Mouse (Mus musculus) hindbrain, embryonic 12.5 days (tissue): ENCODE results near the gene Plekha1. TPM values are rescaled to one million over a fixed set of nuclear protein-coding genes. Genes with fewer than 3 reads are reported as not detected.

ENCODE experiments used
- ATAC-seq: fragments of 200-750 bp; cut with Nextera tagmentation; 2 replicates; pipeline ENCODE4 v1.8.0; 2017; ENCODE audit warnings: moderate TSS enrichment; ENCODE audit not compliant: low FRiP score
- H3K27ac ChIP-seq: fragments of 300-500 bp; sonication (generic); 2 replicates; pipeline ENCODE4 v1.5.1; 2016; ENCODE audit warnings: mild to moderate bottlenecking
- H3K27me3 ChIP-seq: fragments of 300-500 bp; sonication (generic); 2 replicates; pipeline ENCODE4 v1.6.1; 2016; ENCODE audit warnings: mild to moderate bottlenecking
- H3K36me3 ChIP-seq: fragments of 300-500 bp; sonication (generic); 2 replicates; pipeline ENCODE4 v1.6.1; 2016; ENCODE audit warnings: mild to moderate bottlenecking
- H3K4me1 ChIP-seq: fragments of 300-500 bp; sonication (generic); 2 replicates; pipeline ENCODE4 v1.6.1; 2016
- H3K4me2 ChIP-seq: fragments of 300-500 bp; sonication (generic); replicated peaks from 2 replicates; pipeline ENCODE4 v1.6.1; 2016; ENCODE audit warnings: mild to moderate bottlenecking
- H3K4me3 ChIP-seq: fragments of 300-500 bp; sonication (generic); 2 replicates; pipeline ENCODE4 v1.5.1; 2016; ENCODE audit warnings: mild to moderate bottlenecking
- H3K9ac ChIP-seq: fragments of 300-500 bp; sonication (generic); 2 replicates; pipeline ENCODE4 v1.6.1; 2016; ENCODE audit warnings: mild to moderate bottlenecking, moderate library complexity
- H3K9me3 ChIP-seq: fragments of 300-500 bp; sonication (generic); replicated peaks from 2 replicates; pipeline ENCODE4 v1.6.1; 2016; ENCODE audit warnings: mild to moderate bottlenecking
- WGBS: fragments of 180-500 bp; shearing (Covaris S2); methylation state at CpG from one replicate; pipeline ENCODE4 v1.1.7; 2016; 5-methylcytosine and 5-hydroxymethylcytosine counted together
- polyA plus RNA-seq: library from polyadenylated mRNA; unstranded; fragments of >200 nt; fragmentation: Nextera tagmentation; extraction: Ambion mirVana; gene quantifications from 2 replicates; pipeline ENCODE4 v1.2.1, GENCODE M21; 2016

Gene Plekha1
- polyA plus RNA-seq, 1 experiment from 2014 or later, result 59.0 TPM

DNA sequence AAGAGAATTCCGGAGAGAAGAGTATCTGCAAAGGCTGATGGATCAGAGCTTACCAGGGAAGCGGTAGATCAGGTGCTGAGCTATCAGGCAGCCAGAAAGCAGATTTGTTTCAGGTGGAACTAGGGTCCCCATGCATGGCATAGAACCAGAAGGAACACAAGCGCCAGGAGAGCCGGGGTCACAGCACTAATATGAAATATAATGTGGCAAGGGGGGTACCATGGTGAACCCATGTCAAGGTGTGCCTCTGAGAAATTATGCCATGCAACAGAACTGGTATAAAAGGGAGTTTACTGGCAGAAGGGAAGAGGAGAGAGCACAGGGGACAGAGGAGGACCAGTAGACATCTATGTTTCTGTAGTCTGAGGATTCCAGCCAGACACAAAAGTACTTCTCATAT lies 69.1 kb downstream of the Plekha1 start:
- H3K27me3 ChIP-seq, result peaks cover 74% of the 10 kb centered on the region
- ATAC-seq, result no peak
- no peak overlapping the region for H3K4me3 ChIP-seq
- peaks cover 10% of the 10 kb centered on the region; the same call in 1 of the 2 replicates for H3K4me1 ChIP-seq
- no peak overlapping the region for H3K9ac ChIP-seq
- H3K36me3 ChIP-seq, result no peaks in the 10 kb centered on the region
- H3K4me2 ChIP-seq, result no peak overlapping the region
- no peaks in the 10 kb centered on the region for H3K9me3 ChIP-seq
- WGBS, result 89% methylated on average over 4 of the region's 4 CpGs
- H3K27ac ChIP-seq, result no peak overlapping the region

DNA sequence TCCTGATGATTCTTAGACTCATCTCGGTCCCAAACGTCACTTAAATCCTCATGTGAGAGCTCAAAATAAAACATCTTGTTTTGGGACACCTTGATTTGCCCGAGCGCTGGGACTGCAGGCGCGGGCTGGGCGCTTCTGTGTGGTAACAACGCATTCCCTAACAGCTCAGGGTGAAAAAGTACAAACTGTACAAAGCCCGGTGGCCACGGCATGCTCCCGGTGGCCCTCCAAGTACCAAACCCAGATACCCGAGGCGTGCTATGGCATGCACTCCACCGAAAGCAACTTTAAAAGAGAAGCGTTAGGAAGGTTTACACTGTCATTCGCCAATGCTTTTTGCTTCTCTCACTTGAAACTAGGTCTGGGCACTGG lies 69.9 kb downstream of the Plekha1 start:
- no peak for ATAC-seq
- peaks cover 76% of the 10 kb centered on the region for H3K27me3 ChIP-seq
- no peaks in the 10 kb centered on the region for H3K36me3 ChIP-seq
- H3K9me3 ChIP-seq, result no peaks in the 10 kb centered on the region
- H3K27ac ChIP-seq, result no peak overlapping the region
- H3K4me2 ChIP-seq, result peak overlapping the region; percentile 68
- peaks cover 10% of the 10 kb centered on the region; the same call in 1 of the 2 replicates for H3K4me1 ChIP-seq
- peak overlapping the region; percentile 45 for H3K4me3 ChIP-seq
- H3K9ac ChIP-seq, result no peak overlapping the region
- 12% methylated on average over 16 of the region's 16 CpGs for WGBS

DNA sequence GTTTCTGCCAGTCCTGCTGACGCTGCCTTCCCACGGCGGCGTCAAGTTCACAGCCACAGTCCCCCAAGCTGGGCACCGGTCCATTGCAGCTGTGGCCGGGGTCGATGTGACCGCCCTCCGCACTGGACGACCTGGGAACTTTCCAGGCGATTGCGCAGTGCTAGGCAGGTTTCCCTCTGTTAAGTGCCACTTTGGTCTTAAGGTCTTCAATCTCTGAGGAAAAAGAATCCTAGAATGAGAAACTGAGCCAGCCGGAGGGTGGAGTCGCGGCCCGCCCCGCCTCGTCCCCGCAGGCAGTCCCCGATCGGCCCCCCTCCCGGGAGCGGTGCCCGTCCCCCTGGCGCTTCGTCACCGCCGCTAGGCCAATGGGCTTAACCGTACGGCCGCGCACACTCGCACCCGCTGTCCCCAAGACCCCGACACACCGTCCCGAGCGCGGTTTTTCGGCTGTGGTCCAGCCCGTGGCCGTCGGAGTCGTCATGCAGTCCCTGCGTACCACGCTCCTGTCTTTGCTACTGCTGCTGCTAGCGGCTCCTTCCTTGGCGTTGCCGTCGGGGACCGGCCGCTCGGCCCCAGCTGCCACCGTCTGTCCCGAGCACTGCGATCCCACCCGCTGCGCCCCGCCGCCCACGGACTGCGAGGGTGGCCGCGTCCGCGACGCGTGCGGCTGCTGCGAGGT lies 70.4 kb downstream of the Plekha1 start, which contains the start of gene Htra1:
TSS of gene Htra1 (plus strand) at position 319 of the 679 bp plus-strand sequence.
- Histone ChIP-seq H3K27ac (no peak within 1 kb of the TSS), H3K36me3 (no peaks in the 10 kb centered on the region), H3K9ac (peak within 1 kb of the TSS; percentile 40), H3K4me1 (peaks cover 10% of the 10 kb centered on the region; the same call in 1 of the 2 replicates), H3K27me3 (peaks cover 76% of the 10 kb centered on the region), H3K4me3 (peak within 1 kb of the TSS; percentile 45), H3K4me2 (peak within 1 kb of the TSS; percentile 68), H3K9me3 (no peaks in the 10 kb centered on the region)
- peak; percentile 68 for ATAC-seq
- WGBS, result under 1% methylated on average over 63 of the region's 70 CpGs

DNA sequence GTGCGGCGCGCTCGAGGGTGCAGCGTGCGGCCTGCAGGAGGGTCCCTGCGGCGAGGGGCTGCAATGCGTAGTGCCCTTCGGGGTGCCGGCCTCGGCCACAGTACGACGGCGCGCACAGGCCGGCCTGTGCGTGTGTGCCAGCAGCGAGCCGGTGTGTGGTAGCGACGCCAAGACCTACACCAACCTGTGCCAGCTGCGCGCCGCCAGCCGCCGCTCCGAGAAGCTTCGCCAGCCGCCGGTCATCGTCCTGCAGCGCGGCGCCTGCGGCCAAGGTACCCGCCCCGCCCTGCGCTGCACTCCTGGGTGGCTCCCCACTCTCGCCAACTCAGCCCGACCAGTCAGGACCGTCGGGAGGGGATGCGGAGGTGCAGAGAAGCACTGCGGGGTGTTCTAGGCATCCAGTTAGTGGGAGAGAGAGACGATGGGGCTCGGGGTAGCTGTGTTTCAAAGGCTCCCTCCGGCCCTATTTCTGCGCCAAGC lies 71.0 kb downstream of the Plekha1 start:
- no peak overlapping the region for H3K27ac ChIP-seq
- peak overlapping the region; percentile 68 for H3K4me2 ChIP-seq
- WGBS, result under 1% methylated on average over 49 of the region's 49 CpGs
- H3K4me1 ChIP-seq, result peaks cover 10% of the 10 kb centered on the region; the same call in 1 of the 2 replicates
- no peaks in the 10 kb centered on the region for H3K9me3 ChIP-seq
- H3K27me3 ChIP-seq, result peaks cover 76% of the 10 kb centered on the region
- ATAC-seq, result 0 out of 2 replicates have a peak, but pooled peaks have one; percentile 22
- H3K4me3 ChIP-seq, result peak overlapping the region; percentile 45
- peak overlapping the region; percentile 40 for H3K9ac ChIP-seq
- no peaks in the 10 kb centered on the region for H3K36me3 ChIP-seq

DNA sequence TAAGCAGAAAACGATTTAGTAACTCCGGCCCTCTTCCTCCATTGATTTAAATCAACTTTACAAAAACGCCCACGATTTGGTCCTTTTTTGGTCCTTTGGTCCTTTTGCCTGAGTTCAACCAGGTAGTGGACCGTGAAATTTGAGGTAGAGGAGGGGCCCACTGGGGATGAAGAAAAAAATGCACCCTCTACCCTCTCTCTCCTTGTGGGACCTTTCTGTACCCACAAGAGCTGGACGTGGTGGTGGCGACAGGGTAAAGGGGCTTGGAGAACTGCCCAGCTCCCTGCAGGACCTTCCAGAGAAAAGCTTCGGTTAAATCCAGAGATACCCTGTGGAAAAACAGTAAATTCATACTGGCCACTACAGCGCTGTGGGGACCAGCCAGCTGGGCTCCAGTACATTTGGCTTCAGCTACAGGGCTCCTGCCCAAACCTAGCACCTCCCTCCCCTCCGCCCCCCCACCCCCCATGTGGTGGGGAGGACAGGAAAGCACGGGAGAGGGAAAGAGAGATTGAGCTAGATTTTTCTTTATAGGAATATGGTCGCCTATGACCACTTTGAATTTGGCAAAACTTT lies 71.8 kb downstream of the Plekha1 start:
- no peak overlapping the region for H3K4me2 ChIP-seq
- no peak overlapping the region for H3K9ac ChIP-seq

DNA sequence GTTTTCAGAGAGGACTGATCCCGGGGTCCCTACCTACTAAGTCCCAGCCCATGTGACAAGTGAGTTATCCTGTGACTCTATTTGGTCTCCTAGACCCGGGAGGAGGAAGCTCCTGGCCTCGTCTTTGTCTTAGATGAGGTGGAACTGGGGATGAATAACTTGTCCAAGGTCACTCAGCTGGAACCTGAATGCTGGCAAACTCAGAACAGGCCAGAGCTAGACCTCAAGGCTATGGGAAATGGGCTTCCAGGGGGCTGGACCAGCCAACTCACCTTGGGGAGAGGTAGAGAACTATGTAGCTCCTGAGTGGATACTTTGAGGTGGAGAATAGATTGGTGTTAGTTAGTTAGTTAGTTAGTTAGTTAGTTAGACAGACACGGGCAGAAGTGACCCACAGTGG lies 72.4 kb downstream of the Plekha1 start:
- Histone ChIP-seq H3K9me3 (no peaks in the 10 kb centered on the region), H3K36me3 (no peaks in the 10 kb centered on the region), H3K27ac (no peak overlapping the region), H3K4me1 (peaks cover 10% of the 10 kb centered on the region; the same call in 1 of the 2 replicates), H3K4me2 (no peak overlapping the region), H3K4me3 (no peak overlapping the region), H3K9ac (no peak overlapping the region), H3K27me3 (peaks cover 68% of the 10 kb centered on the region)
- ATAC-seq, result no peak
- 63% methylated on average over 4 of the region's 4 CpGs for WGBS

More for the DNA sequence above, 71.8 kb downstream of the Plekha1 start:
- Histone ChIP-seq H3K36me3 (no peaks in the 10 kb centered on the region), H3K4me3 (no peak overlapping the region), H3K4me1 (peaks cover 10% of the 10 kb centered on the region; the same call in 1 of the 2 replicates), H3K27me3 (peaks cover 73% of the 10 kb centered on the region), H3K9me3 (no peaks in the 10 kb centered on the region), H3K27ac (no peak overlapping the region)
- ATAC-seq, result no peak
- WGBS, result 31% methylated on average over 12 of the region's 12 CpGs

DNA sequence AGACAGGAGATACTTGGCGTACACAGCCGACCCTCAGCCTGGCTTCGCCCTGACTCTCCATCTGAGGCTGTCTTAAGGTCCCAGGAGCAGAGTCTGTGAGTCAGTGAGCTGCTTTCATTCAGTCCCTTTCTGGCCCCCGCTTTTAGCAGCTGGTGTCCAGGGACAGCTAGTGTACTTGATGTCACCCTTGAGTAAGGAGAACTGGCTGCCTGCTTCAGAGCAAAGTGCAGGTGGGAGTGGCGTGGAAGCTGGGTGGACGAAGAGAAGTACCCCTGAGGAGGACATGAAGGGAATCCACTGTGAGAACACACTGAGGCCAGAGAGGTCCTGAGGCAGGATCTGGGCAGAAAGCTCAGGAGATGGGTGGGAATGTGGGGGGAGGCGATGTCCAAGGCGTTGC lies 73.3 kb downstream of the Plekha1 start:
- Histone ChIP-seq H3K27ac (no peak overlapping the region), H3K27me3 (peaks cover 59% of the 10 kb centered on the region), H3K4me3 (no peak overlapping the region), H3K36me3 (no peaks in the 10 kb centered on the region), H3K4me2 (no peak overlapping the region), H3K4me1 (peaks cover 10% of the 10 kb centered on the region; the same call in 1 of the 2 replicates), H3K9ac (no peak overlapping the region), H3K9me3 (no peaks in the 10 kb centered on the region)
- no peak for ATAC-seq
- 95% methylated on average over 8 of the region's 8 CpGs for WGBS

DNA sequence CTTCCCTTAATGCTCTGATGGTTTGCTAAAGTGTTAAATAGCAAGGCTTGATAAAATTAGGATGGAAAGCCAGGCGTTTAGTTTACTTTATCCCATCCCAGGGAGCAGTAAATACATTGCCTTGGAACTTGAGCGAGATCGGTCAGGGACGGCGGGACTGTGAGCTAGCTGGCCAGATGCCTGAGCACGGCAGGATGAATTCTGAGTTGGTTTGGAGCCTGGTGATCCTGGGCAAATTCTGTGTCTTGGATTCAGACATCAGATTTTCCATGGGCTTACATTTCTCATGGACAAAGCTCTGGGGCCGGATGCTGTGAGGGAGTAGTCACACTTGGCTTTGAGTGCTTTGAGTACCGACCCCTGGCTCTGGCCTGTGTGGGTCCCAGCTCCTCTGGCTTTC lies 75.2 kb downstream of the Plekha1 start:
- no peak for ATAC-seq
- no peak overlapping the region for H3K4me2 ChIP-seq
- WGBS, result 85% methylated on average over 8 of the region's 8 CpGs
- no peaks in the 10 kb centered on the region for H3K36me3 ChIP-seq
- H3K4me1 ChIP-seq, result peaks cover 10% of the 10 kb centered on the region; the same call in 1 of the 2 replicates
- H3K27ac ChIP-seq, result no peak overlapping the region
- H3K27me3 ChIP-seq, result peaks cover 41% of the 10 kb centered on the region
- H3K9me3 ChIP-seq, result no peaks in the 10 kb centered on the region
- no peak overlapping the region for H3K4me3 ChIP-seq
- no peak overlapping the region for H3K9ac ChIP-seq

DNA sequence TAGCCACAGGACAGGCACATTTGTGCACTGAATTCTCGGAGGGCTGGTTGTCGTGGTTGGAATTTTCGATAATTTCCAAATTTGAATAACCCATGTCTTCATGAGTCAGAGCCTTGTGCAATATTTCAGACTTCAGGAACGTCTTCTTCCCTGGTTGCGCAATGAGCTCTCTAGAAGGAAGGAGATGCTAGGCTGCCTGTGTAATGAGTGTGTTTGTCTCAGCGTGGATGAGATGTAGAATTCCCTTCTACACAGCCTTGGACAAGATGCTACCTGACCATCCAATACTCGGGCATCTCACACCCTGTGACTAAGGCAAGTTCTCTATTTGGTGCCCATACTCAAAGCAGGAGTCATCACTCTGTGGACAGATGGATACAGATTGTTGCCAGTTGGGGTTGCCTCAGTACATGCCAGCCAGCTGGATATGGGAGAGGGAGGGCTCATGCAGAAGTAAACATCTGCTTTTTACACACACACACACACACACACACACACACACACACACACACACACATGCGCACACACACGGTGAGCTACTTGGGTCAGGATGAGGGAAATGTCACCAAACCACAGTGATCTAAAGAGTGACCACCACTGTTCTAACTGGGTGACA lies 77.8 kb downstream of the Plekha1 start:
- peaks cover 14% of the 10 kb centered on the region for H3K27me3 ChIP-seq
- H3K36me3 ChIP-seq, result no peaks in the 10 kb centered on the region
- no peak overlapping the region for H3K9ac ChIP-seq
- no peak overlapping the region for H3K4me2 ChIP-seq
- no peak overlapping the region for H3K27ac ChIP-seq
- no peaks in the 10 kb centered on the region for H3K9me3 ChIP-seq
- 88% methylated on average over 9 of the region's 9 CpGs for WGBS
- ATAC-seq, result no peak
- no peak overlapping the region for H3K4me3 ChIP-seq
- no peaks in the 10 kb centered on the region for H3K4me1 ChIP-seq

DNA sequence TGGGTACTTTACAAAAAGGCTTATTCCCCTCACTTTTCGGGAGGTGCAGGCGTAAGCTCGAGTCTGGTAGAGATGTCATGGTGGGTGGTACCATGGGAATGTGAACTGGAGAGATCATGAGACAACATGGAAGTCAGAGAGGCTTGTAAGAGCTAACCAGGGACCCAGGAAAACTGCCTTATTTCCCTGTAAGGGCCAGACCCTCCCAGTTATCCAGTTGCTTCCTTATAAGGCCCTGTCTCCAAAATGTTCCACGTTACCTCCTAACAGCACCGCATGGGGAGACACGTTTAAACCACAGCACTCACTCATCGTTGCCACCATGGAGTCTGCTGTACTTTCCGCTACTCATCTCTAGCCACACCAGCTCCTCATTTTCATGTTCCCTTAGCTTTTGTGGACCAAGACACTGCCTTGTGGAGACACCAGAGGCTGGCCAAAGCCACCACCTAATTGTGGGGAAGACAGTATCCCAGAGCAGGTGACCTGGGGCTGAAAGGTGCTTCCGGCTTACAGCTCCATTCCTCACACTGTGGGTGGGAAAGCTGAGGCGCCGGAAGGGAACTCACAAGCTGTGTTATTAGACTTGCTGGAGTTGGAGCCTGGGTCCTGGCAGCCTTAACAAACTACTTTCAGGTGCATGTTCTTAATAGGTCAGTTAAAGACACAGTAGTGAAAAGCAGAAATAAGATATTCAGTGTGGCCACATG lies 79.4 kb downstream of the Plekha1 start:
- Histone ChIP-seq H3K27me3 (no peaks in the 10 kb centered on the region), H3K4me3 (no peak overlapping the region), H3K9ac (no peak overlapping the region), H3K27ac (no peak overlapping the region), H3K9me3 (no peaks in the 10 kb centered on the region), H3K4me1 (no peaks in the 10 kb centered on the region), H3K36me3 (no peaks in the 10 kb centered on the region), H3K4me2 (no peak overlapping the region)
- WGBS, result 89% methylated on average over 11 of the region's 11 CpGs
- ATAC-seq, result no peak

DNA sequence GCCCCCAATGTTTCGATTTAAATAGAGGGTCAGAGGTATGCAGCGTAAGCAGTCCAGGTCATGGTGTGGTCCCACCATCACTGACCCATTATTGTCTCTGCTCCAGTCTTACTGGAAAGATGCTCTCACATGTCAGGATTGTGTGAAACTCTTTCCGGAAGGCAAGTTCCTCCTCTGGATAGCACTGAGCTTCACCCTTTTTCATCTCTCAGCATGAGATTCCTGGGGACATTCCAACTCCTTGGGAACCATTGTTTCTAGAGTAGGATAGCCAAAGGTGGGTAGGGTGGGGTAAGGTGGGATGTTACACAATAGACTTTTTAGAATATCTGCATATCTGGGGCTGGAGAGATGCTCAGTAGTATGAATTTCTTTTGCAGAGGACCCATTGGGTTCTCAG lies 80.2 kb downstream of the Plekha1 start:
- H3K27me3 ChIP-seq, result no peaks in the 10 kb centered on the region
- no peaks in the 10 kb centered on the region for H3K9me3 ChIP-seq
- H3K4me3 ChIP-seq, result no peak overlapping the region
- H3K9ac ChIP-seq, result no peak overlapping the region
- H3K27ac ChIP-seq, result no peak overlapping the region
- no peaks in the 10 kb centered on the region for H3K4me1 ChIP-seq
- no peak overlapping the region for H3K4me2 ChIP-seq
- 84% methylated on average over 3 of the region's 3 CpGs for WGBS
- ATAC-seq, result no peak
- H3K36me3 ChIP-seq, result no peaks in the 10 kb centered on the region

DNA sequence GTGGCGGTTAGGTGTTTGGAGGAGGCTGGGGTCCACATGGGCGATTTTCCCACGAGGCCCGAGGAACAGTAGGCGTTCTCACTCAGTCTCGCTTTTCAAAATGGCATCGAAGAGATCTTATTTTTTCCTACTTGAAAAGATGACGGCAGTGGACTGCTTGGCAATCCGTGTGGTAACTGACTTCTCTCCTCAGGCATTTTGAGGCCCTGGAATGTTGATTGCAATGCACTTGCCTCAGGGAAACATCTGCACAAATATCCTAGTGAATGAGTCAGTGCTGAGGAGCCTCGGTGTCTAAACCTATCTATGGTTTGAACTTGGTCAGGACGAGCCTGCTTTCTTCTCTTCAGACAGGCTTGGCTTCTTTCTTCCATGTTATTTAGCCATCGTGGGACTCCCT lies 80.7 kb downstream of the Plekha1 start:
- Histone ChIP-seq H3K27me3 (no peaks in the 10 kb centered on the region), H3K4me1 (no peaks in the 10 kb centered on the region), H3K4me2 (no peak overlapping the region), H3K27ac (no peak overlapping the region), H3K9me3 (no peaks in the 10 kb centered on the region), H3K4me3 (no peak overlapping the region), H3K36me3 (no peaks in the 10 kb centered on the region), H3K9ac (no peak overlapping the region)
- WGBS, result 88% methylated on average over 12 of the region's 12 CpGs
- no peak for ATAC-seq
